Mouse (Mus musculus) lung, embryonic 15.5 days (tissue): ENCODE results near the gene Rpl11. TPM values are rescaled to one million over a fixed set of nuclear protein-coding genes. Genes with fewer than 3 reads are reported as not detected.

ENCODE experiments used
- ATAC-seq: fragments of 200-750 bp; cut with Nextera tagmentation; 2 replicates; pipeline ENCODE4 v1.8.0; 2017; ENCODE audit warnings: moderate number of reproducible peaks, borderline replicate concordance; ENCODE audit not compliant: low FRiP score, low TSS enrichment; ENCODE audit errors: extremely low read depth
- H3K27ac ChIP-seq: fragments of 300-500 bp; sonication (generic); 2 replicates; pipeline ENCODE4 v1.5.1; 2015; ENCODE audit warnings: moderate library complexity, mild to moderate bottlenecking, inconsistent platforms
- H3K27me3 ChIP-seq: fragments of 300-500 bp; sonication (generic); 2 replicates; pipeline ENCODE4 v1.6.1; 2015; ENCODE audit warnings: inconsistent platforms
- H3K36me3 ChIP-seq: fragments of 300-500 bp; sonication (generic); 2 replicates; pipeline ENCODE4 v1.6.1; 2015; ENCODE audit warnings: inconsistent platforms
- H3K4me1 ChIP-seq: fragments of 300-500 bp; sonication (generic); 2 replicates; pipeline ENCODE4 v1.6.1; 2015; ENCODE audit warnings: inconsistent platforms
- H3K4me2 ChIP-seq: fragments of 300-500 bp; sonication (generic); 2 replicates; pipeline ENCODE4 v1.6.1; 2015; ENCODE audit warnings: inconsistent platforms, mild to moderate bottlenecking, moderate library complexity
- H3K4me3 ChIP-seq: fragments of 300-500 bp; sonication (generic); 2 replicates; pipeline ENCODE4 v1.5.1; 2015; ENCODE audit warnings: mild to moderate bottlenecking, inconsistent platforms
- H3K9ac ChIP-seq: fragments of 300-500 bp; sonication (generic); 2 replicates; pipeline ENCODE4 v1.6.1; 2015; ENCODE audit warnings: inconsistent platforms
- H3K9me3 ChIP-seq: fragments of 300-500 bp; sonication (generic); 2 replicates; pipeline ENCODE4 v1.6.1; 2016; ENCODE audit warnings: inconsistent platforms
- WGBS: fragments of 180-500 bp; shearing (Covaris S2); methylation state at CpG from one replicate; pipeline ENCODE4 v1.1.7; 2015; 5-methylcytosine and 5-hydroxymethylcytosine counted together
- polyA plus RNA-seq: library from polyadenylated mRNA; unstranded; fragments of >200 nt; fragmentation: Nextera tagmentation; extraction: Ambion mirVana; gene quantifications from 2 replicates; pipeline ENCODE4 v1.2.1, GENCODE M21; 2015

Rpl11 gene
- polyA plus RNA-seq, 1 experiment from 2014 or later = 476 TPM

DNA sequence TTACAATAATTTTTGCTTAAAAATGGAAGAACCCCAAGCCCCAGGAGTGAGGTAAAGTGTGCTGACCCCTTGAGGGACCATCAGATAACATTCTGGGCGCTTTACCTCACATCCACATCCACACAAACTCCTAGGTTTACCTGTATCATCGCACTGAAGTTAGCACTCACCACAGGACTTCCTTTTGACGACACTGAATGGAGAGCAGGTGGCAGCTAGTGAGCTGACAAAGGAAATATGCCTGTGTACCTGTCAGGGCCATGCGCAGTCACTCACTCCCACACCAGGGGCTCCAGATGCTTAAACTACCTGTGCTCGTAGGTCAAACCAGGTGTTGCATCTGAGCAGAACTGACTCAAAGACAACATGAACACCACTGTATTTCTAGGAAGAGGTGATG lies 8.1 kb downstream of the Rpl11 start:
- 0 out of 2 replicates have a peak, but pooled peaks cover under 1% of the 10 kb centered on the region for H3K4me1 ChIP-seq
- no peaks in the 10 kb centered on the region for H3K27me3 ChIP-seq
- H3K4me2 ChIP-seq = no peak overlapping the region
- H3K36me3 ChIP-seq = peaks cover 45% of the 10 kb centered on the region
- no peak overlapping the region for H3K4me3 ChIP-seq
- no peaks in the 10 kb centered on the region for H3K9me3 ChIP-seq
- no peak overlapping the region for H3K9ac ChIP-seq
- no peak overlapping the region for H3K27ac ChIP-seq
- WGBS = 81% methylated on average over 5 of the region's 5 CpGs
- no peak for ATAC-seq

DNA sequence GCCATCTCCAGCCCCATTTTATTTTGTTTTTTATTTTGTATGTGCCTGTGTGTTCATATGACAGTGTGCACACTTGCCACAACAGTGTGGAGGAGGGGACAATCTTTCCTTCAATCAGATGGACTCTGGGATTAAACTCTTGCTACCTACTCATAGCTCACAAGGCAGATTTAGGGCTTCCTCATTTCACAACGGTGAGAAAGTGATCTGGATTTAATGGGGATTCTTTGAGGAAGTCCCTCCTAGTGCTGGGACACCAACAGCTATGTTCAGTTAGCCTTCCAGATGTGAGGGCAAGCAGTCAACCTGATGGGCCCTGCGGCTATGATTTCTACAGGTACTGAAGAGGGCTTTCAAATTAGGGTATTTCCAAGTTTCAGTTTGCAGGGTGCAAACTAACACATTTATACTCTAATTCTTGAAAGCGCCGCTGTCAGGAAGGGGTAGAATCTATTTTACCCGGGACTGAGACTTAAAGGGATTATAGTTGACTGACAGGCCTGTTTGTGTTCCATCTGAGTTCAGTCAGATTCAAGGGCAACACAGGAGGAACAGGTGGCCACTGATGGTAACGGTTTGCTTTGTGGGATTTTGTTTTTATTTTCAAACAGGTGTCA lies 9.3 kb downstream of the Rpl11 start:
- H3K27me3 ChIP-seq = no peaks in the 10 kb centered on the region
- H3K4me2 ChIP-seq = no peak overlapping the region
- no peaks in the 10 kb centered on the region for H3K9me3 ChIP-seq
- peaks cover 33% of the 10 kb centered on the region for H3K36me3 ChIP-seq
- no peak overlapping the region for H3K9ac ChIP-seq
- WGBS = 83% methylated on average over 6 of the region's 6 CpGs
- no peak for ATAC-seq
- H3K4me1 ChIP-seq = no peaks in the 10 kb centered on the region
- H3K4me3 ChIP-seq = no peak overlapping the region
- H3K27ac ChIP-seq = no peak overlapping the region

DNA sequence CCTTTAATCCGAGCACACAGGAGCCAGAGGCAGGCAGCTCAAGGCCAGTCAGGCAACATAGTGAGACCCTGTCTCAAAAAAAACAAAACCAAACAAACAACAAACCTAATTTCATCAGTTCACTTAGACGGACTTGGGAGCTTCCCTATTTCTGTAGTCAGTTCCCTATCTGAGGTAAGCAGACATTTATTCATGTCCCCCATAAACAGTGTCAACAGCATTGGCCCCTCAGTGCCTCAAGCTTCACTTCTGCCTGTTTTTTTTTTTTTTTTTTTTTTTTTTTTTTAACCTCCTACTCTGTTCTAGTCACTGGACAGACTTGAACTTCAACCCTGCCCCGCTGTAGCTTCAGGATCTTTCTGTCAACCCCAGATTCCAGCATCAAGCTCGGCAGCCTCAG lies 18.1 kb downstream of the Rpl11 start:
- Histone ChIP-seq H3K36me3 (no peaks in the 10 kb centered on the region), H3K9me3 (no peaks in the 10 kb centered on the region), H3K4me3 (no peak overlapping the region), H3K4me2 (no peak overlapping the region), H3K27ac (no peak overlapping the region), H3K9ac (no peak overlapping the region), H3K4me1 (no peaks in the 10 kb centered on the region; the same call in 1 of the 2 replicates), H3K27me3 (no peaks in the 10 kb centered on the region)
- WGBS = 73% methylated on average over 4 of the region's 4 CpGs
- ATAC-seq = no peak

DNA sequence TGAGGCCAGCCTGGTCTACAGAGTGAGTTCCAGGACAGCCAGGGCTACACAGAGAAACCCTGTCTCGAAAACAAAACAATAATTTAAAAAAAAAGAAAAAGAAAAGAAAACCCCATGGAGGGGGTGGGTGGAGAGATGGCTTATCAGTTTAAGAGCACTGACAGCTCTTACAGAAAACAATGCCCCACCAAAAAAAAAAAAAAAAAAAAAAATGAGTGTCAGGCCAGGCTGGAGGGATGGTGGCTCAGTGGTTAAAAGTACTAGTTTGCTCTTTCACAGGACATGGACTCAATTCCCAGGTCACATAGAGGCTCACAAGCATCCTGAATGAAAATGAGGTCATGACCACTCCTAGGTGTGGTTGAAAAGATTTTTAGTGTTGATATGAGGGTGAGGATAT lies 20.0 kb downstream of the Rpl11 start:
- Histone ChIP-seq H3K27me3 (no peaks in the 10 kb centered on the region), H3K4me3 (no peak overlapping the region), H3K27ac (no peak overlapping the region), H3K4me1 (no peaks in the 10 kb centered on the region; the same call in 1 of the 2 replicates), H3K9me3 (no peaks in the 10 kb centered on the region), H3K4me2 (no peak overlapping the region), H3K9ac (no peak overlapping the region), H3K36me3 (no peaks in the 10 kb centered on the region)
- 48% methylated on average over 1 of the region's 1 CpGs for WGBS
- no peak for ATAC-seq

DNA sequence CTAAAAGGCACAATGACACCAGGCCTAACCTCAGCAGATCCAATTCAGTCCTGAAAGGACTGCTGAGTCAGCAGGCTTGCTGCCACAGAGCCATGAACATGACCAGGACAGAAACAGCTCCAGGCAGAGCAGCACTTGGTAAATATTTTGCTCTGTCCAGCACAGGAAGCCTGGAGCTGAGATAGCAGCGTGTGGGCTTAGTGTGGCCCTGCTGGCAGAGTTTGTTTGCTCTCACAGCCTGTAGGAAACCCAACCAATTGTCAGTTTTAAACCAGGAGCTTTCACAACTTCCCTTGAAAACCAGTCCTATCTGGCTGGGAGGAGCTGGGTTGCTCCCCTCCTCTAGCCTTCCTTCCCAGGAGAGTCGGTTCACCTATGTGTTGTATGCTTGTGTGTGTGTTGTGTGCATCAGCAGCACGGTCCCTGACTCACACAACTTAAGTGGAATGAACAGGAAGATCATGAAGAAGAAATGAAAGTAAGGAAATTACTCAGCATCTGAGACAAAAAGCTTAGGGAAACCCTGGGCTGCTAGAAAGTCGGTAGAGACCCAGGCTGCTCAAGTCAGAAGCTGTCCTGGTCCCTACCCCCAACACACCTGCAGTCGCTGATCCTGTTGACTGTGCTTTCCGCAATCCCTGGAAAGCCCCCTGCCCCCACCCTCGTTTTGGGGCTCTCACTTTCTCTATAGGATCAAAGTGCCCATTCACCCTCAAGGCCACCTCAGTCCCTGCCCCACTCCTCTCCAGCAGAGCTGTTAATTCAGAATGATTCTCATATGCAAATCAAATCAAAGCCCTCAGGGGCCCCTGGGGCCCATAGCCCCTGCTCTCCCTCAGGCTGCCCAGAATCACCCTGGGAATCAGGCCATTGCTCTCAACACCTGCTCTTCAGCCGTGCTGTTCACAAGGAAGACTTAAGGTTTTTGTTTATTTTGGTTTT lies 22.0 kb downstream of the Rpl11 start:
- Histone ChIP-seq H3K9me3 (no peaks in the 10 kb centered on the region), H3K27me3 (no peaks in the 10 kb centered on the region), H3K4me1 (no peaks in the 10 kb centered on the region; the same call in 1 of the 2 replicates), H3K27ac (peak overlapping the region; percentile 2; the same call in 1 of the 2 replicates), H3K36me3 (no peaks in the 10 kb centered on the region), H3K4me2 (no peak overlapping the region; the same call in 1 of the 2 replicates), H3K4me3 (no peak overlapping the region), H3K9ac (no peak overlapping the region)
- no peak for ATAC-seq
- 9% methylated on average over 8 of the region's 8 CpGs for WGBS

DNA sequence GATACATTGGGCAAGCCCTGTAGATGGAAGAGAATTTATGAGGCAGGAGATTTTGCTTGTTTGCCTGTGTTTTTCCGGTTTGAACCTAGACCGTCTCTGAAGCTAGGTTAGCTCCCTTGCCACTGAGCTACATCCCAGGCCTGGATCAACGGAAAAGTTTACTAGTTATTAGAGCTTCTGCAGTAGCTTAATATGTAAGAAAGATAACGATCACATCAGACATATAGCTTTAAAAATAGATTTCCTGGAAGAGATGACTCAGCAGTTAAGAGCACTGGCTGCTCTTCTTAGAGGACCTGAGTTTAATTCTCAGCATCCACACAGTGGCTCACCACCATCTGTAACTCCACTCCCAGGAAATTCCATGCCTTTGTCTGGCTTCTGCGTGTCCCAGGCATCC lies 24.5 kb downstream of the Rpl11 start:
- H3K9me3 ChIP-seq = no peaks in the 10 kb centered on the region
- H3K36me3 ChIP-seq = no peaks in the 10 kb centered on the region
- H3K27ac ChIP-seq = no peak overlapping the region
- WGBS = 75% methylated on average over 5 of the region's 5 CpGs
- no peaks in the 10 kb centered on the region; the same call in 1 of the 2 replicates for H3K4me1 ChIP-seq
- H3K27me3 ChIP-seq = no peaks in the 10 kb centered on the region
- H3K9ac ChIP-seq = no peak overlapping the region
- ATAC-seq = no peak
- no peak overlapping the region for H3K4me2 ChIP-seq
- no peak overlapping the region for H3K4me3 ChIP-seq

DNA sequence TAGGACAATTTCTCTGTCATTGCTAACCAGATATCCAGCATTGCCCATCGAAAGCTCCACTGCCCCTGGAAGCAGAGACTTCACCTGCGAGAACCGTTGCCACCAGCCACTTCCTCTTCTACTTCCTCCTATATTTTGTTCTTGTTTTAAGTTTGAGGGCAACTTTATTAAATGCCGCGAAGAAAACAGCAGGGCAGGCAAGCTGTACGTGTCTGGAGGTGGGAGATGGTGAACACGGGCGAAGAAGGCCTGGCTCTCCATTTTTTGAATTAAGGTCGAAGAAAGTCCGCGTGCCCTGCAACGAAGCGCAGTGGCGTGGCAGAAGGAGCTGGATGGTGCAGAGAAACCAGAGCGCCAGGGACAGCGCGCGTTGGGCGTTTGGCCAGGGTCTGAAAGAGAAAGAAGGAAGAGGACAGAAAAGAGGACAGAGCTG lies 25.1 kb downstream of the Rpl11 start:
- Histone ChIP-seq H3K4me3 (no peak overlapping the region), H3K27ac (no peak overlapping the region), H3K9me3 (no peaks in the 10 kb centered on the region), H3K36me3 (no peaks in the 10 kb centered on the region), H3K9ac (no peak overlapping the region), H3K4me2 (no peak overlapping the region), H3K4me1 (no peaks in the 10 kb centered on the region; the same call in 1 of the 2 replicates), H3K27me3 (no peaks in the 10 kb centered on the region)
- no peak for ATAC-seq
- 85% methylated on average over 19 of the region's 19 CpGs for WGBS

DNA sequence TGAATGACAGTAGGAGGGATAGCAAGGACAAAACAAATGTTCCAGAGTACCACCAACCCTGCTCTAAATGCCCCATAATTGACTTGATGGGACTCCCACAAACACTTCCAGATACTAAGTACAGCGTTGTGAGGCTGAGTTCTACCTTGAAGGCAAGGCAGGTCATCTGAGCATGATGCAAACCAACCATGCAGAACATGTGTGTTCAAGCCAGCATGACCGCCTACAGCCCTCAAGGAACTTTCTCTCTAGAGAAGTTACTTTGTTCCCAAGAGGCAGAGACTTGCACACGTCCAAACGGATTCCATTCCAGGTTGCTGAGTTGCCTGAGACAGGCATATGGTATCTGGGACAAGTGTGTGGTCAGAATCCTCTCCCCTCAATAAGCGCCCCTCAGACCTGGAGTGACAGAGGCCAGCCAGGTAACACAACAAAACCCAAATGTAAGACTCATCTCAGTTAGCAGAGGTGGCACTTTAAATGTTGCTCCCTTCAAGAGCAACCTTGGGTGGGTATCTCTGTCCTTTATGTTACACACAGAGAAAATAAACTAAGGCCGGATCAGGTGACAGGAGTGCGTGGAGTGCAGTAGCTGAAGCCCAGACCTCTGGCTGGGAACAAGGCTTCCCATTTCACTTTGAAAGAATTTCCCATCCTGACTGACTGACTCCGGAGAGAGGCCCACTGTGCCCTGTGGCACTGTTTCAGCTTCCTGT lies 25.7 kb downstream of the Rpl11 start:
- WGBS = 68% methylated on average over 8 of the region's 8 CpGs

DNA sequence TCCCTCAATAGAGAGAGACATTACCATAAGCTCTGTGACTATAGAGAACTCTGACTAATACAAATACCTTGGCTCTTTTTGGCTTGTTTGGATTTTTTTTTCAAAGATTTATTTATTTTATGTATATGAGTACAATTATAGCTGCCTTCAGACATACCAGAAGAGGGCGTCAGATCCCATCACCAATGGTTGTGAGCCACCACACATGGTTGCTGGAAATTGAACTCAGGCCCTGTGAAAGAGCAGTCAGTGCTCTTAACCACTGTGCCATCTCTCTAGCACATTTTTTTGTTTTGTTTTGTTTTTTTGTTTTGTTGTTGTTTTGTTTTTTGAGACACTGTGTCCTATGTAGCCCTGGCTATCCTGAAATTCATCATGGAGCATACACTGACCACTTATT lies 27.9 kb downstream of the Rpl11 start:
- Histone ChIP-seq H3K36me3 (no peaks in the 10 kb centered on the region), H3K9me3 (no peaks in the 10 kb centered on the region), H3K9ac (no peak overlapping the region), H3K27ac (no peak overlapping the region), H3K4me2 (no peak overlapping the region), H3K27me3 (no peaks in the 10 kb centered on the region), H3K4me3 (no peak overlapping the region), H3K4me1 (peaks cover 4% of the 10 kb centered on the region; the same call in 1 of the 2 replicates)
- 74% methylated on average over 1 of the region's 1 CpGs for WGBS
- no peak for ATAC-seq

More for the DNA sequence above, 25.7 kb downstream of the Rpl11 start:
- Histone ChIP-seq H3K4me1 (no peaks in the 10 kb centered on the region; the same call in 1 of the 2 replicates), H3K9me3 (no peaks in the 10 kb centered on the region), H3K4me3 (no peak overlapping the region), H3K36me3 (no peaks in the 10 kb centered on the region), H3K27ac (no peak overlapping the region), H3K27me3 (no peaks in the 10 kb centered on the region), H3K4me2 (no peak overlapping the region), H3K9ac (no peak overlapping the region)
- no peak for ATAC-seq

DNA sequence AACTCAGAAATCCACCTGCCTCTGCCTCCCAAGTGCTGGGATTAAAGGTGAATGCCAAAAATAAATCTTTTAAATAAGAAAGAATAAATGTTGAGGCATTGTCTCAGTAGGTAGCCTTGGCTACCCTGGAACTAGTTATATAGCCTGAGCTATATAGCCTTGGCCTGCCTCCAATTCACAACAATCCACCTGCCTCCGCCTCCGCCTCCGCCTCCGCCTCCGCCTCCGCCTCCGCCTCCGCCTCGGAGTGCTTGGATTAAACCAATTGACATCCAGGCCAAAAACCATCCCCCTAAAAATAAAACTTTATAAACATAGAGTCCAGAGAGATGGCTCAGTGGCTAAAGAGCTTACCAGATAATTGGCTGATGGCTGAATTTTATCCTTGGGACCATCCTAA lies 30.3 kb downstream of the Rpl11 start:
- no peaks in the 10 kb centered on the region for H3K36me3 ChIP-seq
- no peak overlapping the region for H3K4me3 ChIP-seq
- H3K9ac ChIP-seq = no peak overlapping the region
- H3K27ac ChIP-seq = no peak overlapping the region
- no peak for ATAC-seq
- H3K4me2 ChIP-seq = no peak overlapping the region
- no peaks in the 10 kb centered on the region for H3K27me3 ChIP-seq
- peaks cover 14% of the 10 kb centered on the region for H3K4me1 ChIP-seq
- no peaks in the 10 kb centered on the region for H3K9me3 ChIP-seq
- 92% methylated on average over 9 of the region's 9 CpGs for WGBS

DNA sequence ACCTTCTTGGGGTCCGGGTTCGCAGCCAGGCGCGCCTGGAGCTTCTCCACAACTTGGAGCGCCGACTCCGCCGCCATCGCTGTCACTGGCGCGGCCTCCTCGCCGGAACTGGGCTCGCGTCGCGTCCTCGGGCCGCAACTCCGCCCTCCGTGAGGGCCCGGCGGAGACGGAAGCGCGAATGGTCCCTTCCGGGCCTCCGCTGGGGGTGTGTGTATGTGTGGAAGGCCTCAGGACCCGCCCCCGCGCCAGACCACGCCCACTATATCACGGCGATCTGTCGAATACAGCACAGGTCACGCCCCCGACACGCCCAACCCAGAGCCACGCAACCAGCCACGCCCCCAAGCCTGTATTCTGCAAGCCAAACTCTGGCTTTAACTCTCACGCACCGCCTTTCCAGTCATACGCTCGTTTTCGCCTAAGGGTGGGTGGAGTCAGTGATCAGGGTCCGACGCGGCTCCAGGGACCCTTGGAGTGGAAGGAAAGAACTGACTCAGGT lies 31.6 kb downstream of the Rpl11 start, which contains the start of gene Eloa:
Eloa (minus strand) TSS at position 215 of the 499 bp plus-strand sequence.
- peaks cover 14% of the 10 kb centered on the region for H3K4me1 ChIP-seq
- peak within 1 kb of the TSS; percentile 93 for H3K4me3 ChIP-seq
- H3K4me2 ChIP-seq = peak within 1 kb of the TSS; percentile 73
- no peaks in the 10 kb centered on the region for H3K9me3 ChIP-seq
- peak; percentile 100 for ATAC-seq
- H3K27ac ChIP-seq = peak within 1 kb of the TSS; percentile 71
- WGBS = 2% methylated on average over 42 of the region's 48 CpGs
- no peaks in the 10 kb centered on the region for H3K36me3 ChIP-seq
- H3K27me3 ChIP-seq = no peaks in the 10 kb centered on the region
- H3K9ac ChIP-seq = peak within 1 kb of the TSS; percentile 98
